ENCODE assay signal across 21 mouse cellular contexts in genomic region chr1:118454817-118455216, GRCm38 (mm10).
DNase-seq lines count a peak whose midpoint lies in the region; ATAC-seq and TF ChIP-seq lines count a peak whose summit lies in the region.
"Had no signal": no experiment of that assay in that cellular context is flagged by ENCODE, and none has a peak within 500 bp of the region (broad histone marks: within the 10 kb centered on the region; RNA-seq: fewer than 3 reads in every experiment).

No protein-coding gene starts in this region.

- no peak for TF ChIP-seq POLR2A in bone marrow, adult 2 months (IDR thresholded peaks at IDR 0.05; ENCODE audit: borderline replicate concordance, control insufficient read depth, low read depth, low read length)

- H3K4me1 ChIP-seq in liver, embryonic 12.5 days: peaks cover 54% of the 10 kb centered on the region
- peaks cover 16% of the 10 kb centered on the region for H3K4me1 ChIP-seq in bone marrow, adult 2 months (ENCODE audit: control insufficient read depth, insufficient read depth, low read length)

- no peak for DNase-seq in liver
- peak; percentile 68 for DNase-seq in A20 (ENCODE audit: low read depth, low spot score)
- DNase-seq in spleen, postnatal 36 days (ENCODE audit: low spot score in 2 of 2): peak; percentile 74 to 76
- no peak for DNase-seq in ovary, postnatal 10 days (ENCODE audit: low spot score)
- DNase-seq in embryo, embryonic 11 days: no peak
- DNase-seq: adrenal gland, adult 8-10 months; adrenal gland, postnatal 36 days; cerebellum, adult 11 months; cerebellum, adult 9-10 months; cerebellum, postnatal 36 days; gastrocnemius, adult 2 months; gastrocnemius, postnatal 25 days had no signal

- no peak overlapping the region for H3K4me3 ChIP-seq in liver, embryonic 12.5 days
- H3K4me3 ChIP-seq in bone marrow, adult 2 months (replicated peaks; ENCODE audit: control insufficient read depth, low read depth, low read length): no peak overlapping the region
- H3K4me3 ChIP-seq: embryonic facial prominence, embryonic 10.5 days; forebrain, embryonic 13.5 days; gastrocnemius, adult 2 months; heart, embryonic 13.5 days; hindbrain, embryonic 13.5 days had no signal

- TF ChIP-seq CTCF in bone marrow, adult 2 months (IDR thresholded peaks at IDR 0.05; ENCODE audit: control insufficient read depth, insufficient read depth, low read length): no peak

- WGBS in liver, embryonic 12.5 days (ENCODE audit: insufficient replicate concordance): 86% methylated on average over 4 of the region's 4 CpGs
- 71% methylated on average over 4 of the region's 4 CpGs for WGBS in bone marrow, adult 2 months

- no peak overlapping the region for H3K4me2 ChIP-seq in liver, embryonic 12.5 days
- H3K4me2 ChIP-seq: forebrain, embryonic 13.5 days; heart, embryonic 13.5 days; hindbrain, embryonic 13.5 days had no signal

- no peak overlapping the region for H3K9ac ChIP-seq in liver, embryonic 12.5 days
- H3K9ac ChIP-seq: forebrain, embryonic 13.5 days; heart, embryonic 13.5 days; hindbrain, embryonic 13.5 days had no signal

- no peak for ATAC-seq in liver, embryonic 12.5 days
- ATAC-seq in megakaryocyte progenitor cell, adult 5-6 weeks (replicated peaks; ENCODE audit: poor library complexity): no peak
- ATAC-seq: forebrain, embryonic 13.5 days; hindbrain, postnatal 0 days had no signal

- H3K9me3 ChIP-seq in liver, embryonic 12.5 days (replicated peaks): no peaks in the 10 kb centered on the region
- H3K9me3 ChIP-seq: embryonic facial prominence, embryonic 10.5 days; forebrain, embryonic 13.5 days; G1E; heart, embryonic 13.5 days; hindbrain, embryonic 13.5 days had no signal

- peak overlapping the region; percentile 40; the same call in 1 of the 2 replicates for H3K27ac ChIP-seq in liver, embryonic 12.5 days
- peak overlapping the region; percentile 67 for H3K27ac ChIP-seq in bone marrow, adult 2 months (ENCODE audit: control insufficient read depth, insufficient read depth, low read depth, low read length, poor library complexity)
- H3K27ac ChIP-seq: embryonic facial prominence, embryonic 10.5 days; forebrain, embryonic 13.5 days; heart, embryonic 13.5 days; hindbrain, postnatal 0 days had no signal

- no peaks in the 10 kb centered on the region for H3K36me3 ChIP-seq in liver, embryonic 12.5 days
- H3K36me3 ChIP-seq: heart, embryonic 13.5 days; hindbrain, embryonic 13.5 days had no signal

- no peaks in the 10 kb centered on the region for H3K27me3 ChIP-seq in liver, embryonic 12.5 days (replicated peaks)
- H3K27me3 ChIP-seq: forebrain, embryonic 13.5 days; heart, embryonic 13.5 days; hindbrain, embryonic 13.5 days had no signal

Comparison
In these comparisons a context has a peak if more than half of its experiments do, and no peak if none do; other contexts are left out.
1. DNase-seq: peak in A20 (single experiment) and spleen, postnatal 36 days (2 of 2); none in liver (single experiment), ovary, postnatal 10 days (single experiment) and embryo, embryonic 11 days (single experiment).